Mouse (Mus musculus) embryonic facial prominence, embryonic 11.5 days (tissue): Measurements from ENCODE around the gene Gm20388. TPM values are rescaled to one million over a fixed set of nuclear protein-coding genes. Genes with fewer than 3 reads are reported as not detected.

ENCODE experiments used
- ATAC-seq: fragments of 200-750 bp; cut with Nextera tagmentation; replicated peaks from 2 replicates; pipeline ENCODE4 v1.8.0; 2017; ENCODE audit warnings: low read depth; ENCODE audit not compliant: insufficient number of reproducible peaks, low FRiP score, low TSS enrichment
- DNase-seq: peaks from one replicate; pipeline ENCODE4 v3.0.0-alpha.2; 2015; ENCODE audit warnings: low spot score
- H3K27ac ChIP-seq: fragments of 300-500 bp; sonication (generic); replicated peaks from 2 replicates; pipeline ENCODE4 v1.5.1; 2014; ENCODE audit warnings: mild to moderate bottlenecking, low read depth, low read length, control low read depth
- H3K27me3 ChIP-seq: fragments of 300-500 bp; sonication (generic); 2 replicates; pipeline ENCODE4 v1.6.1; 2014; ENCODE audit warnings: mild to moderate bottlenecking, low read length, moderate library complexity, mixed read lengths; ENCODE audit not compliant: control insufficient read depth, insufficient read depth
- H3K36me3 ChIP-seq: fragments of 300-500 bp; sonication (generic); replicated peaks from 2 replicates; pipeline ENCODE4 v1.6.1; 2014; ENCODE audit warnings: low read depth, mild to moderate bottlenecking, low read length, moderate library complexity, mixed read lengths; ENCODE audit not compliant: control insufficient read depth, insufficient read depth
- H3K4me1 ChIP-seq: fragments of 300-500 bp; sonication (generic); 2 replicates; pipeline ENCODE4 v1.6.1; 2014; ENCODE audit warnings: low read length, mixed read lengths; ENCODE audit not compliant: control insufficient read depth, insufficient read depth
- H3K4me2 ChIP-seq: fragments of 300-500 bp; sonication (generic); 2 replicates; pipeline ENCODE4 v1.6.1; 2014; ENCODE audit warnings: low read depth, mild to moderate bottlenecking, control low read depth, low read length, moderate library complexity
- H3K4me3 ChIP-seq: fragments of 300-500 bp; sonication (generic); 2 replicates; pipeline ENCODE4 v1.5.1; 2014; ENCODE audit warnings: low read depth, low read length, control low read depth
- H3K9ac ChIP-seq: fragments of 300-500 bp; sonication (generic); replicated peaks from 2 replicates; pipeline ENCODE4 v1.6.1; 2014; ENCODE audit warnings: mild to moderate bottlenecking, control low read depth, low read length
- H3K9me3 ChIP-seq: fragments of 300-500 bp; sonication (generic); replicated peaks from 2 replicates; pipeline ENCODE4 v1.6.1; 2016; ENCODE audit warnings: mild to moderate bottlenecking, low read length, inconsistent platforms, mixed read lengths; ENCODE audit not compliant: control insufficient read depth
- WGBS: fragments of 180-500 bp; shearing (Covaris S2); extraction: QIAGEN DNeasy Blood & Tissue Kit; methylation state at CpG from one replicate; pipeline ENCODE4 v1.1.7; 2014; 5-methylcytosine and 5-hydroxymethylcytosine counted together
- polyA plus RNA-seq: library from polyadenylated mRNA; unstranded; fragments of >200 nt; fragmentation: Nextera tagmentation; extraction: Ambion mirVana; gene quantifications from 2 replicates; pipeline ENCODE4 v1.2.1, GENCODE M21; 2014

Gene Gm20388
- polyA plus RNA-seq, 1 experiment from 2014 or later = 3.1 TPM

GRCm38 (mm10) chr8:122988955-122989354 lies 3078.3 kb downstream of the Gm20388 start:
- 89% methylated on average over 3 of the region's 3 CpGs for WGBS
- no peaks in the 10 kb centered on the region for H3K27me3 ChIP-seq
- no peaks in the 10 kb centered on the region for H3K4me1 ChIP-seq
- ATAC-seq (no peak), DNase-seq (no peak)
- no peak overlapping the region for H3K4me2 ChIP-seq
- H3K27ac ChIP-seq = no peak overlapping the region
- no peak overlapping the region for H3K9ac ChIP-seq
- H3K36me3 ChIP-seq = no peaks in the 10 kb centered on the region
- H3K4me3 ChIP-seq = no peak overlapping the region
- H3K9me3 ChIP-seq = no peaks in the 10 kb centered on the region

- Histone ChIP-seq H3K27ac (no peak overlapping the region), H3K27me3 (no peaks in the 10 kb centered on the region), H3K9me3 (no peaks in the 10 kb centered on the region), H3K9ac (no peak overlapping the region), H3K36me3 (no peaks in the 10 kb centered on the region), H3K4me2 (no peak overlapping the region), H3K4me1 (no peaks in the 10 kb centered on the region), H3K4me3 (no peak overlapping the region)
- DNase-seq (no peak), ATAC-seq (no peak)
- 93% methylated on average over 2 of the region's 2 CpGs for WGBS
These were observed 3079.3 kb downstream of the Gm20388 start for GRCm38 (mm10) chr8:122989976-122990375.

GRCm38 (mm10) chr8:122991368-122991767 lies 3080.7 kb downstream of the Gm20388 start:
- no peak overlapping the region for H3K27ac ChIP-seq
- DNase-seq (no peak), ATAC-seq (no peak)
- no peaks in the 10 kb centered on the region for H3K27me3 ChIP-seq
- WGBS = 85% methylated on average over 5 of the region's 5 CpGs
- no peak overlapping the region for H3K4me2 ChIP-seq
- no peaks in the 10 kb centered on the region for H3K9me3 ChIP-seq
- H3K4me3 ChIP-seq = no peak overlapping the region
- H3K9ac ChIP-seq = no peak overlapping the region
- no peaks in the 10 kb centered on the region for H3K36me3 ChIP-seq
- no peaks in the 10 kb centered on the region for H3K4me1 ChIP-seq

- no peaks in the 10 kb centered on the region for H3K36me3 ChIP-seq
- H3K27ac ChIP-seq = no peak overlapping the region
- 65% methylated on average over 2 of the region's 2 CpGs for WGBS
- H3K9me3 ChIP-seq = no peaks in the 10 kb centered on the region
- no peak overlapping the region for H3K9ac ChIP-seq
- DNase-seq (no peak), ATAC-seq (no peak)
- no peak overlapping the region for H3K4me2 ChIP-seq
- no peaks in the 10 kb centered on the region for H3K4me1 ChIP-seq
- no peak overlapping the region for H3K4me3 ChIP-seq
- no peaks in the 10 kb centered on the region for H3K27me3 ChIP-seq
These were observed 3081.7 kb downstream of the Gm20388 start for GRCm38 (mm10) chr8:122992296-122992695.

- Histone ChIP-seq H3K27me3 (no peaks in the 10 kb centered on the region), H3K27ac (no peak overlapping the region), H3K4me2 (no peak overlapping the region), H3K4me3 (no peak overlapping the region), H3K9me3 (no peaks in the 10 kb centered on the region), H3K36me3 (no peaks in the 10 kb centered on the region), H3K4me1 (no peaks in the 10 kb centered on the region), H3K9ac (no peak overlapping the region)
- ATAC-seq (no peak), DNase-seq (no peak)
- WGBS = 83% methylated on average over 3 of the region's 3 CpGs
These were observed 3082.4 kb downstream of the Gm20388 start for GRCm38 (mm10) chr8:122993031-122993430.

- Histone ChIP-seq H3K36me3 (no peaks in the 10 kb centered on the region), H3K9ac (no peak overlapping the region), H3K27ac (no peak overlapping the region), H3K4me1 (no peaks in the 10 kb centered on the region), H3K9me3 (no peaks in the 10 kb centered on the region), H3K27me3 (no peaks in the 10 kb centered on the region), H3K4me3 (no peak overlapping the region), H3K4me2 (no peak overlapping the region)
- DNase-seq (no peak), ATAC-seq (no peak)
- WGBS = 86% methylated on average over 5 of the region's 5 CpGs
These were observed 3083.1 kb downstream of the Gm20388 start for GRCm38 (mm10) chr8:122993740-122994139.

GRCm38 (mm10) chr8:122997963-122998362 lies 3087.3 kb downstream of the Gm20388 start:
- H3K9me3 ChIP-seq = no peaks in the 10 kb centered on the region
- no peaks in the 10 kb centered on the region for H3K27me3 ChIP-seq
- H3K4me3 ChIP-seq = no peak overlapping the region
- ATAC-seq (no peak), DNase-seq (no peak)
- H3K4me2 ChIP-seq = no peak overlapping the region
- H3K27ac ChIP-seq = no peak overlapping the region
- H3K4me1 ChIP-seq = no peaks in the 10 kb centered on the region
- 80% methylated on average over 4 of the region's 4 CpGs for WGBS
- no peak overlapping the region for H3K9ac ChIP-seq
- no peaks in the 10 kb centered on the region for H3K36me3 ChIP-seq

- no peak overlapping the region for H3K9ac ChIP-seq
These were observed 3089.7 kb downstream of the Gm20388 start for GRCm38 (mm10) chr8:123000311-123000710.

More at GRCm38 (mm10) chr8:123000311-123000710, 3089.7 kb downstream of the Gm20388 start:
- no peak for ATAC-seq
- Histone ChIP-seq H3K27ac (no peak overlapping the region), H3K4me3 (no peak overlapping the region), H3K4me1 (no peaks in the 10 kb centered on the region; the same call in 1 of the 2 replicates), H3K9me3 (no peaks in the 10 kb centered on the region), H3K36me3 (no peaks in the 10 kb centered on the region), H3K4me2 (no peak overlapping the region), H3K27me3 (no peaks in the 10 kb centered on the region)
- 77% methylated on average over 2 of the region's 2 CpGs for WGBS
- no peak for DNase-seq
